30 mouse cellular contexts compared by ENCODE assay signal in the genomic region with DNA sequence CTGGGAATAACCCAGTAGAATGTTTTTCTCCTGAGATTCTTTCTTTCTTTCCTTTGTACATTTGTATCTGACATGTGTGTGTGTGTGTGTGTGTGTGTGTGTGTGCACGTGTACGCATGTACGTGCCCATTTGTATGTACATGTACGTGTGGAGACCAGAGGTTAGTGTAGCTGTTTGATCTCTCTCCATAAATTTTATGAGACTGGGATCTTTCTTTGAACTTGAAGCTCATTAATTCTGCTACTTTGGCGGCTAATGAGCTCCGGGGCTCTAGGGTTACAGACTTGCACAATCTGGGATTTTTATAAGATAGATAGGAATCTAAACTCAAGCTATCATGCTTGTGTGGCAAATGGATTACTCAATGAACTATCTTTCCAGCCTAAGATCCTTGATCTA. TPM values are rescaled to one million over a fixed set of nuclear protein-coding genes. Genes with fewer than 3 reads are reported as not detected.
DNase-seq lines count a peak whose midpoint lies in the region; TF ChIP-seq lines count a peak whose summit lies in the region.
"Had no signal": no experiment of that assay in that cellular context is flagged by ENCODE, and none has a peak within 500 bp of the region (broad histone marks: within the 10 kb centered on the region; RNA-seq: fewer than 3 reads in every experiment).

No protein-coding gene starts in this region.

- no peaks in the 10 kb centered on the region for H3K4me1 ChIP-seq in heart, adult 2 months (ENCODE audit: control insufficient read depth, insufficient read depth, low read length)
- H3K4me1 ChIP-seq: embryonic facial prominence, embryonic 10.5 days; embryonic facial prominence, embryonic 13.5 days; forebrain, embryonic 10.5 days; forebrain, embryonic 13.5 days; heart, embryonic 12.5 days; heart, embryonic 15.5 days; hindbrain, embryonic 10.5 days; hindbrain, embryonic 13.5 days had no signal

- peak; percentile 2 for DNase-seq in heart, adult 11 months
- no peak for DNase-seq in heart, adult 2 months
- peak; percentile 6 for DNase-seq in kidney, postnatal 14 days
- no peak for DNase-seq in kidney, postnatal 25 days
- DNase-seq in brain, embryonic 14.5 days (ENCODE audit: low read depth) = peak; percentile 27
- DNase-seq in gonadal fat pad, adult 2 months (ENCODE audit: low read depth) = peak; percentile 62
- DNase-seq in layer of hippocampus, postnatal 10 days (ENCODE audit: low spot score in 2 of 2) = no peak
- DNase-seq in adipocyte (ENCODE audit: low spot score) = no peak
- DNase-seq: adrenal gland, adult 2 months; adrenal gland, postnatal 14 days; cerebellum, adult 11-12 months; cerebellum, adult 8-10 months; cerebellum, postnatal 10 days; cerebellum, postnatal 36 days; embryo, embryonic 11 days; gastrocnemius, postnatal 25 days; heart, postnatal 10 days; heart, postnatal 36 days had no signal

- H3K36me3 ChIP-seq in heart, adult 2 months (ENCODE audit: control insufficient read depth, insufficient read depth, low read length) = no peaks in the 10 kb centered on the region
- H3K36me3 ChIP-seq: embryonic facial prominence, embryonic 10.5 days; embryonic facial prominence, embryonic 13.5 days; forebrain, embryonic 10.5 days; heart, embryonic 12.5 days; heart, embryonic 15.5 days; hindbrain, embryonic 10.5 days; hindbrain, embryonic 13.5 days had no signal

- TF ChIP-seq CTCF in heart, adult 2 months (IDR thresholded peaks at IDR 0.05) = no peak
- TF ChIP-seq CTCF in brain, embryonic 14.5 days (IDR thresholded peaks at IDR 0.05; ENCODE audit: borderline replicate concordance, extremely low read depth, insufficient read depth, insufficient read length) = no peak

- intact Hi-C loops in heart, adult 2 months (cut with DNase I) = no loop called here

- no peak overlapping the region for H3K9ac ChIP-seq in heart, adult 2 months (ENCODE audit: low read depth, low read length)
- H3K9ac ChIP-seq: embryonic facial prominence, embryonic 13.5 days; forebrain, embryonic 13.5 days; heart, embryonic 12.5 days; heart, embryonic 15.5 days; hindbrain, embryonic 13.5 days had no signal

- TF ChIP-seq POLR2A in heart, adult 2 months (IDR thresholded peaks at IDR 0.05; ENCODE audit: insufficient read depth, low read depth, low read length) = no peak
- TF ChIP-seq POLR2A in brain, embryonic 14.5 days (IDR thresholded peaks at IDR 0.05; ENCODE audit: borderline replicate concordance, extremely low read depth, insufficient read depth, insufficient read length, poor library complexity, severe bottlenecking) = no peak

- H3K27ac ChIP-seq in heart, adult 2 months = no peak overlapping the region
- H3K27ac ChIP-seq: embryonic facial prominence, embryonic 10.5 days; embryonic facial prominence, embryonic 13.5 days; forebrain, embryonic 10.5 days; forebrain, embryonic 13.5 days; heart, embryonic 15.5 days; hindbrain, embryonic 10.5 days; hindbrain, embryonic 13.5 days had no signal

- no peak overlapping the region for H3K4me3 ChIP-seq in heart, adult 2 months
- H3K4me3 ChIP-seq: embryonic facial prominence, embryonic 10.5 days; embryonic facial prominence, embryonic 13.5 days; erythroblast, embryonic 14.5 days; forebrain, embryonic 10.5 days; forebrain, embryonic 13.5 days; heart, embryonic 12.5 days; heart, embryonic 15.5 days; hindbrain, embryonic 10.5 days; hindbrain, embryonic 13.5 days had no signal

- TF ChIP-seq EP300 in heart, adult 2 months (IDR thresholded peaks at IDR 0.05; ENCODE audit: insufficient read depth, low read depth, low read length) = no peak

- no peaks in the 10 kb centered on the region for H3K79me2 ChIP-seq in heart, adult 2 months (replicated peaks; ENCODE audit: control insufficient read depth, insufficient read depth, low read length)

- 92% methylated on average over 6 of the region's 6 CpGs for WGBS in heart, adult 2 months

- H3K27me3 ChIP-seq in heart, adult 2 months (ENCODE audit: control insufficient read depth, insufficient read depth, low read length) = no peaks in the 10 kb centered on the region
- H3K27me3 ChIP-seq: embryonic facial prominence, embryonic 13.5 days; forebrain, embryonic 13.5 days; heart, embryonic 12.5 days; heart, embryonic 15.5 days; hindbrain, embryonic 13.5 days had no signal

RNA-seq across cellular contexts. Expression of gene Avpr1a, which starts 42.0 kb away (rescaled TPM):
- 1 to 10 TPM; 1.4 to 2.2 TPM for total RNA-seq in heart, adult 2 months (2021)
- polyA plus RNA-seq in heart, adult 2 months (2012; rRNA removed) = 0.90 and 0.97 TPM in 2 replicates
- 1.0 and 1.4 TPM in 2 replicates for polyA plus RNA-seq in brain, embryonic 14.5 days (2012; rRNA removed)
- 5.5 and 6.3 TPM in 2 replicates for polyA plus RNA-seq in gonadal fat pad, adult 2 months (2012; rRNA removed)
- total RNA-seq in layer of hippocampus, postnatal 10 days (2021) = 1 to 10 TPM; 5.0 to 5.3 TPM
- total RNA-seq: granulocyte monocyte progenitor cell, adult 5-6 weeks had no signal
- polyA plus RNA-seq: activated CD4-positive, CD25-positive, alpha-beta regulatory T cell, adult 4 months; erythroblast, embryonic 14.5 days; inflammation-experienced regulatory T-cells, adult 6 months had no signal

Comparison
In these comparisons a context has a peak if more than half of its experiments do, and no peak if none do; other contexts are left out.
1. DNase-seq: peak in heart, adult 11 months (single experiment), kidney, postnatal 14 days (single experiment), brain, embryonic 14.5 days (single experiment) and gonadal fat pad, adult 2 months (single experiment); none in heart, adult 2 months (0 of 2), kidney, postnatal 25 days (0 of 2), layer of hippocampus, postnatal 10 days (0 of 2) and adipocyte (single experiment).